13 mouse cellular contexts compared by ENCODE assay signal in genomic region chr12:80564990-80565389, GRCm38 (mm10). TPM values are rescaled to one million over a fixed set of nuclear protein-coding genes. Genes with fewer than 3 reads are reported as not detected.
DNase-seq lines count a peak whose midpoint lies in the region; ATAC-seq and TF ChIP-seq lines count a peak whose summit lies in the region.
"Had no signal": no experiment of that assay in that cellular context is flagged by ENCODE, and none has a peak within 500 bp of the region (broad histone marks: within the 10 kb centered on the region; RNA-seq: fewer than 3 reads in every experiment).

No protein-coding gene starts in this region.

- H3K27me3 ChIP-seq in lung, postnatal 0 days (replicated peaks; ENCODE audit: insufficient read depth, low read length) = no peaks in the 10 kb centered on the region
- H3K27me3 ChIP-seq in liver, embryonic 11.5 days (replicated peaks; ENCODE audit: control insufficient read depth, insufficient read depth, low read length) = no peaks in the 10 kb centered on the region
- H3K27me3 ChIP-seq: embryonic facial prominence, embryonic 13.5 days; midbrain, embryonic 15.5 days had no signal

- no peak overlapping the region for H3K9ac ChIP-seq in lung, postnatal 0 days (replicated peaks; ENCODE audit: low read depth)
- H3K9ac ChIP-seq in liver, embryonic 11.5 days (ENCODE audit: low read depth, low read length) = no peak overlapping the region
- H3K9ac ChIP-seq: embryonic facial prominence, embryonic 13.5 days; midbrain, embryonic 15.5 days had no signal

- no peak overlapping the region for H3K4me3 ChIP-seq in lung, postnatal 0 days (ENCODE audit: low read depth, low read length)
- no peak overlapping the region for H3K4me3 ChIP-seq in liver, embryonic 11.5 days (ENCODE audit: low read depth, low read length)
- H3K4me3 ChIP-seq: embryonic facial prominence, embryonic 13.5 days; midbrain, embryonic 15.5 days had no signal

- H3K36me3 ChIP-seq in lung, postnatal 0 days (ENCODE audit: insufficient read depth, low read length) = no peaks in the 10 kb centered on the region
- no peaks in the 10 kb centered on the region for H3K36me3 ChIP-seq in liver, embryonic 11.5 days (ENCODE audit: control insufficient read depth, insufficient read depth, low read length)
- H3K36me3 ChIP-seq: embryonic facial prominence, embryonic 13.5 days; midbrain, embryonic 15.5 days had no signal

- TF ChIP-seq CTCF in lung, postnatal 0 days (IDR thresholded peaks at IDR 0.05) = no peak; the same call in 1 of the 2 replicates

- no peaks in the 10 kb centered on the region for H3K9me3 ChIP-seq in lung, postnatal 0 days (ENCODE audit: low read length)
- H3K9me3 ChIP-seq in liver, embryonic 11.5 days (ENCODE audit: control insufficient read depth, low read length) = no peaks in the 10 kb centered on the region
- H3K9me3 ChIP-seq: embryonic facial prominence, embryonic 13.5 days; midbrain, embryonic 15.5 days had no signal

- H3K4me1 ChIP-seq in lung, postnatal 0 days (ENCODE audit: insufficient read depth, low read depth, low read length) = peaks cover 5% of the 10 kb centered on the region; the same call in 1 of the 2 replicates
- H3K4me1 ChIP-seq in liver, embryonic 11.5 days (replicated peaks; ENCODE audit: control insufficient read depth, insufficient read depth, low read length) = no peaks in the 10 kb centered on the region

- TF ChIP-seq EP300 in lung, postnatal 0 days (IDR thresholded peaks at IDR 0.05) = no peak

- peak; percentile 56; the same call in 1 of the 2 replicates for ATAC-seq in cerebellum, adult (ENCODE audit: insufficient number of reproducible peaks, low FRiP score, low TSS enrichment)
- peak; percentile 51; the same call in 1 of the 2 replicates for ATAC-seq in lung, postnatal 0 days
- no peak for ATAC-seq in liver, embryonic 11.5 days (replicated peaks; ENCODE audit: low FRiP score)
- ATAC-seq: hindbrain, embryonic 16.5 days; midbrain, embryonic 15.5 days; Patski had no signal

- DNase-seq in cerebellum, postnatal 4 days (ENCODE audit: low spot score in 2 of 2) = no peak
- DNase-seq in brain, adult 2 months (ENCODE audit: low read depth, low spot score) = peak; percentile 29
- peak; percentile 33 to 58 for DNase-seq in gastrocnemius, adult 8-10 months (ENCODE audit: low spot score in 2 of 2)
- DNase-seq in lung, postnatal 0 days (ENCODE audit: low spot score) = peak; percentile 14
- no peak for DNase-seq in urinary bladder, adult 18-20 months (ENCODE audit: low spot score in 2 of 2)
- no peak for DNase-seq in liver, embryonic 11.5 days (ENCODE audit: low spot score)
- DNase-seq in spleen, postnatal 36 days (ENCODE audit: low spot score in 2 of 2) = no peak

- no peak overlapping the region for H3K4me2 ChIP-seq in lung, postnatal 0 days (replicated peaks; ENCODE audit: low read depth, low read length)
- no peak overlapping the region for H3K4me2 ChIP-seq in liver, embryonic 11.5 days
- H3K4me2 ChIP-seq: embryonic facial prominence, embryonic 13.5 days; midbrain, embryonic 15.5 days had no signal

- 65% methylated on average over 6 of the region's 6 CpGs for WGBS in lung, postnatal 0 days
- WGBS in liver, embryonic 11.5 days = 77% methylated on average over 6 of the region's 6 CpGs

- no peak overlapping the region for H3K27ac ChIP-seq in lung, postnatal 0 days (ENCODE audit: low read length)
- H3K27ac ChIP-seq in liver, embryonic 11.5 days (ENCODE audit: low read depth, low read length) = no peak overlapping the region
- H3K27ac ChIP-seq: embryonic facial prominence, embryonic 13.5 days; midbrain, embryonic 15.5 days had no signal

RNA-seq across cellular contexts. Expression of gene Galnt16, which starts 46.9 kb away (rescaled TPM):
- 1 to 10 TPM; 1.6 to 2.4 (median 1.8) TPM for total RNA-seq in gastrocnemius, adult 8-10 months (2022)
- polyA plus RNA-seq in lung, postnatal 0 days (2015; fragmentation: Nextera tagmentation; extraction: Ambion mirVana) = 5.5 and 5.6 TPM in 2 replicates
- 0.92 TPM in 2 replicates for polyA plus RNA-seq in liver, embryonic 11.5 days (2014; fragmentation: Nextera tagmentation; extraction: Ambion mirVana)
- total RNA-seq: liver, adult 2 months had no signal

Comparison
In these comparisons a context has a peak if more than half of its experiments do, and no peak if none do; other contexts are left out.
1. DNase-seq: peak in brain, adult 2 months (single experiment), gastrocnemius, adult 8-10 months (2 of 2) and lung, postnatal 0 days (single experiment); none in cerebellum, postnatal 4 days (0 of 2), urinary bladder, adult 18-20 months (0 of 2), liver, embryonic 11.5 days (single experiment) and spleen, postnatal 36 days (0 of 2).